Mouse (Mus musculus) layer of hippocampus, adult 9-10 months (tissue): ENCODE results near the gene Vps37d.

ENCODE experiments used
- DNase-seq: peaks from one replicate; pipeline ENCODE4 v3.0.0; 2022; ENCODE audit warnings: low spot score

Vps37d gene

DNA sequence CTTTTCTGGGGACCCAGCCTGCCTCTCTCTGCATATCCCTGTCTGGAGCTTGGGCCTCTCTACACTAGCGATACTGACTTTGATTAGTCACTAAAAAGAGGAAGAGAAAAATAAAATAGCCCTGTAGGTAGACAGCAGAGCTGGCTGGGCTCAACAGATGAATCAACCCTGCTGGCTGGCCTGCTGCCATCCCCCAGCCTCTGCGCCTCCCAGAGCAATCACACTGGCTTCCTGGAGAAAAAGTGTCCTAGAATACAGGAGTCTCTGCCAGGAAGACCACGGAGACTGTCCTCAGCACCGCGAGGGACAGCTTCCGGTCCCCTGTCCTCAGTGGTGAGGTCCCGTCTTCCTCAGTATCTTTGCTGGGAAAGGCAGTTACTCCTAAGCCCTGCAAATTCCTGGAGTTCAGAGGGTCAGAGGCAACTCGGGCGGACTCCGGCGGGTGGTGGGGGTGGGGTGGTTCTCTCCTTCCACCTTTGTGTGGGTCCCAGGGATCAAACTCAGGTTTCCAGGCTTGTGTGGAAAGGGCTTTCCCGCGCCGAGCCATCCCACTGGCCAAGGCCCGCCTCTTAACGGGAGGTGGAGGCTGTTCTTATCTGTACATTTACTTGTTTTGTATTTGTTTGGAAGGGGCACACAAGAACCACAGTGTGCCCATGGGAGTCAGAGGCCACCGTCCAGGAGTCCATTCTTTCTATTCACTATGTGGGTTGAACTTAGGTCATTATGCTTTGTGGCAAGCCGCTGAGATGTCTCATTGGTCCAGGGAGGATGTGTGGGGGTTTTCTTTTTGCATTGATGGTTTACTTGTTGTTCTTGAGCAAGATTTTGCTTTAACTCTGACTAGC is 48.8 kb downstream of the Vps37d start:
- DNase-seq: no peak

DNA sequence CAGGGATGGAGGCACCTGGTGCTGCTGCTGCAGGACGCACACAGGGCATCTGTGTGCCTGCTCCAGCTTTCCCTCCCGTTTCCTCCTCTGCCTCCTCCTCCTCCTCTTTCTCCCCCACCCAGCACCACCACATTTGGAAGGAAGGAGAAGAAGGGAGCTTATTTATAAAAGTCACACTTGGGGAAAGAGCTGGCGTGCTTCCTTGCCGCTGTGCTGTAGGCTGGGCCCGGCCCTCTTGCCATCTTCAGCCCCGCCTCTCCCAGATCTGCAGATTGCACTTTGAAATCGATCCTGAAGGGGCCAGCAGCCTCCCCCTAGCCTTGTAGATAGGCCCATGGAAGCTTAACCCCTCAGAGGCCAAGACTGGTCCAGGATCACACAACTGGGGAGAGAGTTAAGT is 52.2 kb downstream of the Vps37d start:
- no peak for DNase-seq

DNA sequence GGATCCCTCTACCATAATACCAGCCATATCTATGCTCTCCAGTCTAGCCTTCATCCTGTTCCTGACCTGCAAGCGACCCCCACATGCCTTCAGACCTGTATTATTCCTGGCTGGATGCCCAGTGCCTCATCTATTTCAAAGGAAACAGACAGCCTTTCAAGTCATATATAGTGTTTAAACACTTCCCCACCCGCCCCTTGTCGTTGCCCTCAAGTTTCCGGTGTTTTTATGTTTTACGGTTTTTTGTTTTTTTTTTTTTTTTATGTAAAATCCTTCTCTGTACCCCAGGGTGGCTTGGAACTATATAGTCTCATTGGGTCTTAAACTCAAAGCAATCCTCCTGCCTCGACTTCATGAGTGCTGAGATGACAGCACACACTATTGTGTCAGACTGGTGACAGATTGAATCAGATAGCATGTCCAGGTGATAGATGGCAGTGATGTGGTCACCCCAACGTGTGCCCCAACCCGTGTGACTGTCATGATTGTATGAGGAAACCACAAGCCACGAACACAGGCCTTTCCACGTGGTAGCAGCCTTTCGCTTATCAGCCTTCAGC is 53.3 kb downstream of the Vps37d start:
- DNase-seq: no peak

DNA sequence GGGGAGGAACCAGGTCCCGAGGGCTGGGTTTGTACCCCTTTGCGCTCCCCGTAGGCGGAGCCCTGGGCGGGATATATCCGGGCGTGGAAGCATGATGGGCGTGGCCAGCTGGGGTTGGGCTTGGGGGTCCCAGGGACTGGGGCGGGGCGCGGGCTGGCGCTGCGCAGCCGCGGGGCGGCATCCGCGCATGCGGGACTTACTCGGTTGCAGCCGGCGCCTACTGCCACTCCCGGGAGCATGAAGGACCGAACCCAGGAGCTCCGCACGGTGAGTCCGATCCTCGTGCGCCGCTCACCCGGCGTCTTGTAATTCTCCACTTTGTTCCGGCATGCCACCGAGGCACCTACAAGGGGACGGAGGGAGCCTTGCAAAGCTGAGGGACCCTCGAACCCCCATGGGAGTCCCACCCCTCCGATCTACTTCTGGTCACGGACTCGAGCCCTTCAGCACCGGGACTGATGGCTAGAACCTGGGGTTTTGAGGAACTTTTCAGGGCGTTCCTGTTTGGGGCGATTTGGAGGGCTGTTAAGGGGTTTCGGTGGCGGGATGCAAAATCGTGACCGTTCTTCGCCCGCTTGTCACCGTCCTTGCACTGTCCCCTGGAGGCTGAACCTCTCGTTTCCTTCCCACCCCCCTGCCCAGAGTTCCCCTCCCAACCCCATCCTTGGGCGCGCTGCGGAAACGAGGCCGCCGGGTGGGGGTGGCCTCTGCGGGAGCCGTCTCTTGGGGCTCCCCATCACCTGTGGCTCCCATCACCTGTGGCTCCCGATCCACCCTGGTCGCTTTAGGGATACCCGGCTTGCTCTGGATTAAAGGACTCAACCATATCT is 54.5 kb downstream of the Vps37d start, which contains the start of gene Stx1a:
Stx1a (plus strand) TSS at position 139 of the 830 bp plus-strand sequence.
- no peak for DNase-seq
